Mouse (Mus musculus): ENCODE results near the gene Pgm2l1.

GRCm38 (mm10) chr7:100178891-100179233, 48.3 kb upstream of the Pgm2l1 start:
- TF ChIP-seq CTCF (IDR thresholded peaks at IDR 0.05; ENCODE audit: low read depth) (no peak), EP300 (IDR thresholded peaks at IDR 0.05; ENCODE audit: low read depth) (no peak)
